Mouse (Mus musculus) CH12.LX (cell line): ENCODE measurements around the gene Dclk1. TPM values are rescaled to one million over a fixed set of nuclear protein-coding genes. Genes with fewer than 3 reads are reported as not detected.

Source experiments
- DNase-seq: peaks from one replicate; pipeline ENCODE4 v3.0.0-alpha.2; 2013; ENCODE audit errors: extremely low read depth
- H3K27ac ChIP-seq: 2 replicates; pipeline ENCODE4 v1.5.1; 2012; ENCODE audit warnings: low read depth, mild to moderate bottlenecking, control low read depth, moderate library complexity; ENCODE audit not compliant: insufficient read depth
- H3K27me3 ChIP-seq: replicated peaks from 2 replicates; pipeline ENCODE3; 2012; ENCODE audit warnings: inconsistent platforms
- H3K36me3 ChIP-seq, 2 experiments: replicated peaks in 1 of 2; 2 replicates each; pipeline versions ENCODE3 to v1.6.1; 2012; ENCODE audit warnings: inconsistent platforms in 1 of 2, low read length in 1 of 2, mild to moderate bottlenecking in 1 of 2, mixed read lengths in 1 of 2, moderate library complexity in 1 of 2; ENCODE audit not compliant: control insufficient read depth in 1 of 2, insufficient read depth in 1 of 2
- H3K4me1 ChIP-seq, 2 experiments: 2 replicates each; pipeline ENCODE4 v1.6.1; 2012; ENCODE audit warnings: inconsistent platforms in 1 of 2, moderate library complexity in 1 of 2; ENCODE audit not compliant: insufficient read depth in 2 of 2, control insufficient read depth in 1 of 2
- H3K4me2 ChIP-seq: 2 replicates; pipeline ENCODE4 v1.6.1; 2012; ENCODE audit warnings: low read depth, mild to moderate bottlenecking, control low read depth; ENCODE audit not compliant: poor library complexity, insufficient read depth, severe bottlenecking
- H3K4me3 ChIP-seq, 3 experiments: fragments of 150-350 bp in 1 of 3; sonication (generic) in 1 of 3; replicated peaks in 1 of 3; 2 replicates each; pipeline versions ENCODE3 to v1.5.1; 2011 to 2012; ENCODE audit warnings: low read depth in 2 of 3, low read length in 2 of 3, mild to moderate bottlenecking in 2 of 3, moderate library complexity in 2 of 3, control low read depth in 1 of 3, improper control_type of control experiment in 1 of 3, inconsistent platforms in 1 of 3, mixed read lengths in 1 of 3; ENCODE audit not compliant: poor library complexity in 1 of 3
- H3K79me2 ChIP-seq: replicated peaks from 2 replicates; pipeline ENCODE4 v1.6.1; 2012; ENCODE audit warnings: mild to moderate bottlenecking, moderate library complexity; ENCODE audit not compliant: control insufficient read depth, poor library complexity, insufficient read depth, severe bottlenecking; ENCODE audit errors: extremely low read depth
- H3K9ac ChIP-seq: 2 replicates; pipeline ENCODE4 v1.6.1; 2012; ENCODE audit warnings: low read depth, mild to moderate bottlenecking, control low read depth, moderate library complexity; ENCODE audit not compliant: insufficient read depth
- H3K9me3 ChIP-seq: replicated peaks from 2 replicates; pipeline ENCODE3; 2012; ENCODE audit warnings: low read length, inconsistent platforms, mixed read lengths
- CHD1 ChIP-seq: IDR thresholded peaks from 2 replicates; pipeline ENCODE4 v1.6.1; 2012; ENCODE audit warnings: low read depth, low read length, improper control_type of control experiment, inconsistent platforms
- CHD2 ChIP-seq: IDR thresholded peaks from 2 replicates; pipeline ENCODE4 v1.6.1; 2011; ENCODE audit warnings: low read length, improper control_type of control experiment
- CTCF ChIP-seq, 2 experiments: IDR thresholded peaks in 1 of 2; conservative IDR thresholded peaks in 1 of 2; 2 replicates each; pipeline ENCODE4 v1.5.1; 2011 to 2012; ENCODE audit warnings: low read depth in 2 of 2, low read length in 2 of 2, improper control_type of control experiment in 1 of 2, inconsistent platforms in 1 of 2, mild to moderate bottlenecking in 1 of 2, moderate library complexity in 1 of 2
- E2F4 ChIP-seq: IDR thresholded peaks from 2 replicates; pipeline ENCODE4 v1.6.1; 2011; ENCODE audit warnings: low read depth, low read length, improper control_type of control experiment; ENCODE audit not compliant: insufficient replicate concordance
- ETS1 ChIP-seq: conservative IDR thresholded peaks from 2 replicates; pipeline ENCODE4 v1.6.1; 2012; ENCODE audit warnings: low read depth, mild to moderate bottlenecking, inconsistent platforms, low read length, improper control_type of control experiment, moderate library complexity
- GABPA ChIP-seq: IDR thresholded peaks from 2 replicates; pipeline ENCODE4 v1.6.1; 2012; ENCODE audit warnings: low read depth, low read length, improper control_type of control experiment, inconsistent platforms; ENCODE audit not compliant: insufficient replicate concordance
- IRF4 ChIP-seq: IDR thresholded peaks from 2 replicates; pipeline ENCODE4 v1.6.1; 2014; ENCODE audit warnings: low read depth, mild to moderate bottlenecking, inconsistent platforms, low read length, improper control_type of control experiment
- JUN ChIP-seq: IDR thresholded peaks from 2 replicates; pipeline ENCODE4 v1.6.1; 2011; ENCODE audit warnings: low read depth, mild to moderate bottlenecking, low read length, improper control_type of control experiment, moderate library complexity; ENCODE audit not compliant: insufficient read depth
- JUND ChIP-seq: conservative IDR thresholded peaks from 2 replicates; pipeline ENCODE4 v1.6.1; 2011; ENCODE audit warnings: low read depth, low read length, improper control_type of control experiment
- KAT2A ChIP-seq: IDR thresholded peaks from 2 replicates; pipeline ENCODE4 v1.6.1; 2012; ENCODE audit warnings: low read length, improper control_type of control experiment, inconsistent platforms; ENCODE audit not compliant: insufficient replicate concordance
- MAX ChIP-seq: IDR thresholded peaks from 2 replicates; pipeline ENCODE4 v1.6.1; 2011; ENCODE audit warnings: low read length, improper control_type of control experiment
- MYC ChIP-seq: IDR thresholded peaks from 2 replicates; pipeline ENCODE4 v1.6.1; 2011; ENCODE audit warnings: low read depth, mild to moderate bottlenecking, improper control_type of control experiment, low read length
- POLR2A ChIP-seq: IDR thresholded peaks from 2 replicates; pipeline ENCODE4 v1.6.1; 2011; ENCODE audit warnings: low read depth, mild to moderate bottlenecking, improper control_type of control experiment, low read length
- POLR2AphosphoS2 ChIP-seq: IDR thresholded peaks from 2 replicates; pipeline ENCODE4 v1.6.1; 2011; ENCODE audit warnings: low read depth, low read length, improper control_type of control experiment
- SIN3A ChIP-seq: IDR thresholded peaks from 2 replicates; pipeline ENCODE4 v1.6.1; 2012; ENCODE audit warnings: low read length, improper control_type of control experiment, inconsistent platforms
- TBP ChIP-seq: conservative IDR thresholded peaks from 2 replicates; pipeline ENCODE4 v1.6.1; 2011; ENCODE audit warnings: low read depth, low read length, improper control_type of control experiment
- ZC3H11A ChIP-seq: IDR thresholded peaks from 2 replicates; pipeline ENCODE4 v1.6.1; 2012; ENCODE audit warnings: low read depth, mild to moderate bottlenecking, inconsistent platforms, low read length, improper control_type of control experiment
- ZKSCAN1 ChIP-seq: IDR thresholded peaks from 2 replicates; pipeline ENCODE4 v1.6.1; 2012; ENCODE audit warnings: low read depth, inconsistent platforms, low read length, improper control_type of control experiment, borderline replicate concordance
- ZNF384 ChIP-seq: IDR thresholded peaks from 2 replicates; pipeline ENCODE4 v1.6.1; 2012; ENCODE audit warnings: low read depth, low read length, improper control_type of control experiment, inconsistent platforms
- dilution Hi-C: fragments of 300-500 bp; cut with MboI; formaldehyde crosslinking; loops from 2 replicates; pipeline ENCODE4 v1.14.3; 2020; ENCODE audit warnings: low sequenced_read_pairs; ENCODE audit not compliant: extremely low pct_unique_long_range_greater_than_20kb, extremely low pct_ligation_motif_present
- in situ Hi-C: fragments of 300-500 bp; cut with MboI; formaldehyde crosslinking; loops from 3 replicates; pipeline ENCODE4 v1.14.3; 2019; ENCODE audit warnings: low sequenced_read_pairs, low pct_ligation_motif_present, low pct_unique_long_range_greater_than_20kb, mixed read lengths
- polyA plus RNA-seq: library from polyadenylated mRNA; unstranded; fragments of >175 nt; gene quantifications from 2 replicates; pipeline ENCODE4 v1.2.1, GENCODE M21; 2012; ENCODE audit warnings: low read depth; ENCODE audit not compliant: insufficient read length
- total RNA-seq, 2 experiments: library from RNA; depleted of rRNA; stranded (reverse); fragments of 300-350 nt in 1 of 2; fragments of >200 nt in 1 of 2; gene quantifications; 2 replicates each; pipeline ENCODE4 v1.2.3; 2012 to 2014

Dclk1 gene
- total and polyA plus RNA-seq, 3 experiments: not detected

GRCm38 (mm10) chr3:55539400-55539799 lies 297.2 kb downstream of the Dclk1 start:
- DNase-seq: no peak
- Histone ChIP-seq H3K79me2 (no peaks in the 10 kb centered on the region), H3K27ac (no peak overlapping the region), H3K27me3 (no peaks in the 10 kb centered on the region), H3K4me1 (no peaks in the 10 kb centered on the region), H3K36me3 (no peaks in the 10 kb centered on the region), H3K9me3 (peaks cover 77% of the 10 kb centered on the region), H3K4me3 (no peak overlapping the region), H3K9ac (no peak overlapping the region), H3K4me2 (no peak overlapping the region)
- TF ChIP-seq ZKSCAN1 (no peak), CHD2 (no peak), ZNF384 (no peak), KAT2A (no peak), MYC (no peak)
- dilution Hi-C loops: no loop called here
- in situ Hi-C loops: no loop called here

GRCm38 (mm10) chr3:55539811-55540293 lies 297.7 kb downstream of the Dclk1 start:
- Histone ChIP-seq H3K27ac (no peak overlapping the region), H3K36me3 (no peaks in the 10 kb centered on the region), H3K9ac (no peak overlapping the region), H3K4me3 (no peak overlapping the region), H3K27me3 (no peaks in the 10 kb centered on the region), H3K79me2 (no peaks in the 10 kb centered on the region), H3K4me2 (no peak overlapping the region), H3K9me3 (peaks cover 76% of the 10 kb centered on the region), H3K4me1 (no peaks in the 10 kb centered on the region)
- no peak for DNase-seq
- dilution Hi-C loops (no loop called here), in situ Hi-C loops (no loop called here)
- TF ChIP-seq JUN (no peak), CHD2 (no peak), POLR2A (no peak), ZKSCAN1 (no peak)

GRCm38 (mm10) chr3:55540406-55541140 lies 298.4 kb downstream of the Dclk1 start:
- dilution Hi-C loops (no loop called here), in situ Hi-C loops (no loop called here)
- no peaks in the 10 kb centered on the region for H3K79me2 ChIP-seq
- TF ChIP-seq IRF4: no peak
- TF ChIP-seq SIN3A: no peak
- no peak for TF ChIP-seq CHD1
- TF ChIP-seq TBP: no peak
- no peak for TF ChIP-seq ZC3H11A
- no peak for TF ChIP-seq ETS1
- no peak for TF ChIP-seq CTCF (conservative IDR thresholded peaks at IDR 0.05 in 1 of 2, IDR thresholded peaks at IDR 0.05 in 1 of 2; ENCODE audit: low read depth in 2 of 2, low read length in 2 of 2)
- TF ChIP-seq E2F4: no peak
- no peak for TF ChIP-seq POLR2AphosphoS2
- TF ChIP-seq POLR2A: no peak
- no peak for TF ChIP-seq ZKSCAN1
- TF ChIP-seq JUND: no peak
- TF ChIP-seq GABPA: no peak
- no peak for TF ChIP-seq MAX
- H3K36me3 ChIP-seq: no peaks in the 10 kb centered on the region
- H3K27ac ChIP-seq: no peak overlapping the region
- H3K4me2 ChIP-seq: no peak overlapping the region
- no peaks in the 10 kb centered on the region for H3K27me3 ChIP-seq
- no peak for DNase-seq
- H3K9me3 ChIP-seq: peaks cover 77% of the 10 kb centered on the region
- H3K4me1 ChIP-seq: no peaks in the 10 kb centered on the region
- H3K9ac ChIP-seq: no peak overlapping the region
- H3K4me3 ChIP-seq: no peak overlapping the region
